Mouse (Mus musculus) stomach, postnatal 0 days (tissue): ENCODE data around the gene 2310046K23Rik. TPM values are rescaled to one million over a fixed set of nuclear protein-coding genes. Genes with fewer than 3 reads are reported as not detected.
A peak's percentile ranks its signal among the peaks of the same experiment; 100 is the strongest.

ENCODE experiments used
- ATAC-seq: fragments of 200-750 bp; cut with Nextera tagmentation; 2 replicates; pipeline ENCODE4 v1.8.0; 2017; ENCODE audit not compliant: low FRiP score, low TSS enrichment
- DNase-seq: peaks from one replicate; pipeline ENCODE4 v3.0.0-alpha.2; 2016; ENCODE audit warnings: low spot score
- H3K27ac ChIP-seq: fragments of 300-500 bp; sonication (generic); replicated peaks from 2 replicates; pipeline ENCODE4 v1.5.1; 2014; ENCODE audit warnings: mild to moderate bottlenecking, control low read depth
- H3K27me3 ChIP-seq: fragments of 300-500 bp; sonication (generic); 2 replicates; pipeline ENCODE4 v1.6.1; 2014; ENCODE audit warnings: low read length; ENCODE audit not compliant: control insufficient read depth, insufficient read depth
- H3K36me3 ChIP-seq: fragments of 300-500 bp; sonication (generic); 2 replicates; pipeline ENCODE4 v1.6.1; 2014; ENCODE audit warnings: low read length, mixed read lengths; ENCODE audit not compliant: control insufficient read depth, insufficient read depth
- H3K4me1 ChIP-seq: fragments of 300-500 bp; sonication (generic); replicated peaks from 2 replicates; pipeline ENCODE4 v1.6.1; 2014; ENCODE audit warnings: antibody characterized with exemption; ENCODE audit not compliant: control insufficient read depth, insufficient read depth
- H3K4me2 ChIP-seq: fragments of 300-500 bp; sonication (generic); replicated peaks from 2 replicates; pipeline ENCODE4 v1.6.1; 2014; ENCODE audit warnings: low read depth, mild to moderate bottlenecking, control low read depth, moderate library complexity
- H3K4me3 ChIP-seq: fragments of 300-500 bp; sonication (generic); 2 replicates; pipeline ENCODE4 v1.5.1; 2014; ENCODE audit warnings: low read depth, low read length, control low read depth
- H3K9ac ChIP-seq: fragments of 300-500 bp; sonication (generic); 2 replicates; pipeline ENCODE4 v1.6.1; 2014; ENCODE audit warnings: mild to moderate bottlenecking, low read length, control low read depth, mixed read lengths
- H3K9me3 ChIP-seq: fragments of 300-500 bp; sonication (generic); 2 replicates; pipeline ENCODE4 v1.6.1; 2016; ENCODE audit warnings: low read length; ENCODE audit not compliant: control insufficient read depth
- CTCF ChIP-seq: IDR thresholded peaks from 2 replicates; pipeline ENCODE4 v1.5.1; 2016; ENCODE audit warnings: antibody characterized with exemption, low read depth, mild to moderate bottlenecking, moderate library complexity
- EP300 ChIP-seq: optimal IDR thresholded peaks from 2 replicates; pipeline ENCODE3; 2016; ENCODE audit warnings: antibody characterized with exemption
- WGBS: fragments of 180-500 bp; shearing (Covaris S2); extraction: QIAGEN DNeasy Blood & Tissue Kit; methylation state at CpG from one replicate; pipeline ENCODE4 v1.1.7; 2014; 5-methylcytosine and 5-hydroxymethylcytosine counted together
- polyA plus RNA-seq: library from polyadenylated mRNA; unstranded; fragments of >200 nt; fragmentation: Nextera tagmentation; extraction: Ambion mirVana; gene quantifications from 2 replicates; pipeline ENCODE4 v1.2.1, GENCODE M21; 2015

2310046K23Rik gene
- not detected in 2 replicates for polyA plus RNA-seq

DNA sequence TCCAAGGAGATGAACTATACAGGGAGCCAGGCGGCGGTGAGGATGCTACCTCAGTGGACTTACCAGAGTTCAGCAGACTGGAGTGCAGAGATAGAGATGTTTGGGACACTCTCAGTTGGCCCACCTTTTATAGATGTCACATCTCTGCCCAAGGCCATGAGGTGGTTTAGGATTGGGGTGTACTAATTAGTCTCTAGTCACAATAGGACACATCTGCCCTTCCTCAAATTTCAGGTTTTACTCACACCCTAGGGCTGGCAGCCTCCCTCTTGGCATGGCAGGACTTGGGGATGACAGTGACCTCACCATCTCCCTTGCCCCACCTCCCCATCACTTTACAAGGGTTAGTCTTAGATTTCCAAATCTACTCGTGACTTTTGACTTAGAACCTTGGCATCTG is at the start of gene 2310046K23Rik:
TSS of gene 2310046K23Rik (minus strand) at position 101 of the 400 bp plus-strand sequence.
- H3K9me3 ChIP-seq: no peaks in the 10 kb centered on the region
- no peak within 1 kb of the TSS for H3K4me2 ChIP-seq
- TF ChIP-seq CTCF (no peak), EP300 (no peak)
- no peak for DNase-seq
- H3K36me3 ChIP-seq: no peaks in the 10 kb centered on the region
- H3K27ac ChIP-seq: no peak within 1 kb of the TSS
- H3K27me3 ChIP-seq: no peaks in the 10 kb centered on the region
- H3K4me1 ChIP-seq: no peaks in the 10 kb centered on the region
- 84% methylated on average over 3 of the region's 3 CpGs for WGBS
- no peak for ATAC-seq
- no peak within 1 kb of the TSS for H3K9ac ChIP-seq
- no peak within 1 kb of the TSS for H3K4me3 ChIP-seq

DNA sequence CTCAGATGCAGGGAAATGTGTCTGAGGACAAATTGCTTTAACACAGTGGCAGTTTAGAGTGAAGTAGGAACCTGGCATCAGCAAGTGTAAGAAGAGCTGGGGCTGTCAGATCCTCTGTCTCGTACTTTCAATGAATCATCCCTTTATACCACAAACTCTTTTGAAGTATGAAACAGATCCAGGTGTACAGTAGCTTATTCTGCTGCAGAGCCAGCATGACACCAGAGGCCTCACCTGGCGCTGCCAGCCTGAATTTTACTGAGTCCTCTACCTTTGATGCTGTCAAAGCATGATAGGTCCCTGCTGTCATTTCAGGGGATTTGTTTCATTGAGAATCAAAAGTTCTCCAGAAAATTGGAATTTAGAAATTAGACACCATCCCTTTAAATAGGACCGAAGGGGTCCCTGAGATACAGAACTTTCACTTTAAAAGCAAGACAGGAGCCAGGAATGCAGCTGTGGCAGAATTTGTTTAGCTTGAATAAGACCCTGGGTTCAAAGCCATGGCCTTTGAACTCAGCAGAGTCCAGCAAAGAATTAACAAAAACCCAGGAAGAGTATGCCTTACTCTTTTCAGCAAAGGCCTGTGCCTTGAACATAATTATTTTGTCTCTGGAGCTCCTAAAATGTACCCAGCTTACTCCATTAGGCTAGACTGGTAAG is 49.0 kb upstream of the 2310046K23Rik start:
- DNase-seq (no peak), ATAC-seq (no peak)
- no peak overlapping the region for H3K4me3 ChIP-seq
- H3K9me3 ChIP-seq: no peaks in the 10 kb centered on the region
- no peaks in the 10 kb centered on the region for H3K27me3 ChIP-seq
- no peak overlapping the region for H3K9ac ChIP-seq
- H3K4me2 ChIP-seq: no peak overlapping the region
- WGBS: 45% methylated on average over 3 of the region's 3 CpGs
- no peaks in the 10 kb centered on the region for H3K36me3 ChIP-seq
- no peaks in the 10 kb centered on the region for H3K4me1 ChIP-seq
- TF ChIP-seq CTCF (no peak), EP300 (no peak)
- no peak overlapping the region for H3K27ac ChIP-seq

GRCm38 (mm10) chr3:92579508-92579907 is 45.2 kb upstream of the 2310046K23Rik start:
- ATAC-seq: peak; percentile 85

GRCm38 (mm10) chr3:92578652-92579413 is 44.5 kb upstream of the 2310046K23Rik start:
- WGBS: 42% methylated on average over 4 of the region's 4 CpGs
- Histone ChIP-seq H3K36me3 (no peaks in the 10 kb centered on the region), H3K4me3 (no peak overlapping the region), H3K27ac (peak overlapping the region; percentile 71), H3K4me1 (no peaks in the 10 kb centered on the region), H3K9ac (no peak overlapping the region), H3K9me3 (no peaks in the 10 kb centered on the region), H3K4me2 (no peak overlapping the region), H3K27me3 (no peaks in the 10 kb centered on the region)
- ATAC-seq (peak; percentile 68), DNase-seq (no peak)
- TF ChIP-seq EP300 (no peak), CTCF (no peak)

More at GRCm38 (mm10) chr3:92579508-92579907, 45.2 kb upstream of the 2310046K23Rik start:
- H3K4me1 ChIP-seq: no peaks in the 10 kb centered on the region
- H3K4me3 ChIP-seq: no peak overlapping the region
- no peak overlapping the region for H3K9ac ChIP-seq
- no peak overlapping the region for H3K4me2 ChIP-seq
- no peaks in the 10 kb centered on the region for H3K36me3 ChIP-seq
- peak; percentile 19 for DNase-seq
- WGBS: 54% methylated on average over 1 of the region's 1 CpGs
- H3K27me3 ChIP-seq: no peaks in the 10 kb centered on the region
- peak overlapping the region; percentile 71 for H3K27ac ChIP-seq
- no peak for TF ChIP-seq CTCF
- no peaks in the 10 kb centered on the region for H3K9me3 ChIP-seq

DNA sequence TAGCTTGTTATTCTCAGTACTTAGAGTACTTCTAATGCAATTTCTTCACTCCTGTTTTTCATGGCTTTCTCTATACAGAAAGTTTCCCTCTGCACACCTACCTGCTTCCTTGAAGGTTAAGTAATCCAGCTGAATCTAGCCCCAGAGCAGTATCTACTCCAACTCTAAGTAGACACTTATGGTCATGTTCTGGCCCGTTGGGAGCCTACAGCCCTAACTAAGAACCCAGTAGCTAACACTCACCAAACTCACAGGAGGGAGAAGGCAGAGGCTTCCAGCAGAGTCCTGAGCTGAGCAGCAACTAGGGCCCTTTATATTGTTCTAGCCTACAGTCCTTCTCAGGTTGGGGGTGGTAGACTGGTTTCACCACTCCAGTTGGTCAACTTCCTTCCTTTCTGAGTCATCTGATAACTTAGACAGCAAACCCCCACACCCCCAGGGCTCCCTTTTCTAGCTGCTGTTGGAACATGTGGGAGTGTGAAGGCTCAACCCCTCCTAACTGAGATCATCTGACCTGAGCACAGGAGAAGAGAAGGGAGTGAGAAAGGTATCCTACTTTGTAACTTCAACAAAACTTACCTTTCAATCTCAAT is 39.2 kb upstream of the 2310046K23Rik start, which contains the start of gene Ivl:
TSS of gene Ivl (minus strand) at position 287 of the 593 bp plus-strand sequence.
- Histone ChIP-seq H3K9ac (no peak within 1 kb of the TSS), H3K9me3 (no peaks in the 10 kb centered on the region), H3K4me3 (no peak within 1 kb of the TSS), H3K36me3 (no peaks in the 10 kb centered on the region), H3K4me1 (no peaks in the 10 kb centered on the region), H3K27me3 (no peaks in the 10 kb centered on the region), H3K4me2 (no peak within 1 kb of the TSS), H3K27ac (peak within 1 kb of the TSS; percentile 35; the same call in 1 of the 2 replicates)
- ATAC-seq (no peak), DNase-seq (no peak)
- TF ChIP-seq CTCF (no peak), EP300 (no peak)
- 61% methylated on average over 1 of the region's 1 CpGs for WGBS
